Mouse (Mus musculus): ENCODE results near the gene Gm5767. TPM values are rescaled to one million over a fixed set of nuclear protein-coding genes. Genes with fewer than 3 reads are reported as not detected.
A peak's percentile ranks its signal among the peaks of the same experiment; 100 is the strongest.

Gene Gm5767
- total and polyA plus RNA-seq, 2 experiments from 2014 or later: not detected

DNA sequence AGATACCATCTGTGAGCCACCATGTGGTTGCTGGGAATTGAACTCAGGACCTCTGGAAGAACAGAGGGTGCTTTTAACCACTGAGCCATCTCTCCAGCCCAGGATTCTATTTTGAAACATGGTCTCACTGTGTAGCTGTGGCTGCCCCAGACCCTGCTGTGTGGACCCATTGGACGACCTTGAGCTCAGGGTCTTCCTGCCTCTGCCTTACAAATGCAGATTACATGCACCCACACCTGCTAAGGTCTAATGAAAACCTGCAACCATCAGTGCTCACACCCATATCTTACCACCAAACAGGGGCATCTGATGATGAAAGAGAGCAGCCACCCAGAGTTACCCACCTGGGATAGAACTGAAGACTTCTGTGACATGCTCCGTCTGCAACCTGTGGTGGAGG, 24.3 kb upstream of the Gm5767 start:
- peaks cover 48% of the 10 kb centered on the region for H3K36me3 ChIP-seq (ENCODE audit: insufficient read depth, low read length)
- H3K27ac ChIP-seq (ENCODE audit: low read depth, low read length): no peak overlapping the region

DNA sequence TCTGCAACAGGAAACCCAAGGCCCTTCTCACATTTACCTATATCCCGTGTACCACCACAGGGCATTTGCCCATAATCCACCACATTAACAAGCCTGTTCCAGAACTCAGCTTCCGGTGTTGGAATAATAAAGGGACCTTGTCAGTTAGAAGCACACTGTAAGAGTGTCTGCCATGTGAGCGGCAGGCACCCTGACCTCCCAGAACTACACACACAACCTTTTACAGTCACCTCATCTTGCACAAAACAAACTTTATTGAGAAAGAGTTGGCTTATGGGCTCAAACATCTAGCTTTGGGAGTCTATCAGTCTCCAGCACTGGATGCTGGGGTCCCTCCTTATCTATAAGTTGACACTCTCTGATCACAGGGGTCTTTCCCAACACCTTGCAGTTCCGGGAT, 22.2 kb upstream of the Gm5767 start:
- no peak overlapping the region for H3K9ac ChIP-seq (replicated peaks; ENCODE audit: low read length, poor library complexity, severe bottlenecking)
- WGBS: 86% methylated on average over 4 of the region's 4 CpGs
- H3K27me3 ChIP-seq (ENCODE audit: insufficient read depth, low read length): no peaks in the 10 kb centered on the region
- DNase-seq (ENCODE audit: low spot score) (no peak), ATAC-seq (ENCODE audit: low FRiP score) (no peak)
- no peak for TF ChIP-seq CTCF (IDR thresholded peaks at IDR 0.05)
- no peak overlapping the region for H3K27ac ChIP-seq (ENCODE audit: low read depth, low read length)
- H3K36me3 ChIP-seq (ENCODE audit: insufficient read depth, low read length): peaks cover 52% of the 10 kb centered on the region
- no peak overlapping the region for H3K4me3 ChIP-seq (ENCODE audit: low read depth, low read length)
- H3K4me1 ChIP-seq (ENCODE audit: insufficient read depth, low read length): no peaks in the 10 kb centered on the region
- no peaks in the 10 kb centered on the region for H3K9me3 ChIP-seq (ENCODE audit: low read length)
- H3K4me2 ChIP-seq (ENCODE audit: low read depth, low read length, poor library complexity, severe bottlenecking): no peak overlapping the region

More for the DNA sequence above, 24.3 kb upstream of the Gm5767 start:
- ATAC-seq (ENCODE audit: low FRiP score) (no peak), DNase-seq (ENCODE audit: low spot score) (no peak)
- Histone ChIP-seq H3K4me2 (ENCODE audit: low read depth, low read length, poor library complexity, severe bottlenecking) (no peak overlapping the region), H3K4me1 (ENCODE audit: insufficient read depth, low read length) (no peaks in the 10 kb centered on the region), H3K9me3 (ENCODE audit: low read length) (no peaks in the 10 kb centered on the region), H3K9ac (replicated peaks; ENCODE audit: low read length, poor library complexity, severe bottlenecking) (no peak overlapping the region), H3K4me3 (ENCODE audit: low read depth, low read length) (no peak overlapping the region), H3K27me3 (ENCODE audit: insufficient read depth, low read length) (no peaks in the 10 kb centered on the region)
- no peak for TF ChIP-seq CTCF (IDR thresholded peaks at IDR 0.05)
- WGBS: 79% methylated on average over 2 of the region's 2 CpGs

DNA sequence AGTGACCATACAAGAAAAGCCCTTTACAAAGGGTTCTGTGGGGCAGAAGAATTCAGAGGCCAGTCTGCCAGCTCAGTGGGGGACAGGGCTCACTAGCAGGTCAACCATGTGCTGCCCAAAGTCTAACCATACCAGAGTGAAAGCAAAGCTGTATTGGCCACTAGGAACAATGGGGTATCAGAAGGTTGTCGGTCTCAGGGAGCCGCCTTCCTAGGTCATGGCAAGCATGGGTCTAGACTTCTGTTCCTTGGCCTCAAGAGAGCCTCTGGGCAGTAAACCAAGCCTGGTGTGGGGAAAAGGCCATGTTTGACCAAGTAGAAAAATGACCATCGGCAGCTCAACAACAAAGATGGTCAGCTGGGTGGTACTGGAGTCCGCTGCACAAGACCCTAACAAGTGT, 21.8 kb upstream of the Gm5767 start:
- Histone ChIP-seq H3K4me1 (ENCODE audit: insufficient read depth, low read length) (no peaks in the 10 kb centered on the region), H3K27me3 (ENCODE audit: insufficient read depth, low read length) (no peaks in the 10 kb centered on the region), H3K36me3 (ENCODE audit: insufficient read depth, low read length) (peaks cover 52% of the 10 kb centered on the region), H3K27ac (ENCODE audit: low read depth, low read length) (no peak overlapping the region), H3K9ac (replicated peaks; ENCODE audit: low read length, poor library complexity, severe bottlenecking) (no peak overlapping the region), H3K4me2 (ENCODE audit: low read depth, low read length, poor library complexity, severe bottlenecking) (no peak overlapping the region), H3K9me3 (ENCODE audit: low read length) (no peaks in the 10 kb centered on the region), H3K4me3 (ENCODE audit: low read depth, low read length) (no peak overlapping the region)
- TF ChIP-seq CTCF (IDR thresholded peaks at IDR 0.05): no peak
- no peak for DNase-seq (ENCODE audit: low spot score)
- WGBS: 88% methylated on average over 4 of the region's 4 CpGs
- ATAC-seq (ENCODE audit: low FRiP score): no peak

DNA sequence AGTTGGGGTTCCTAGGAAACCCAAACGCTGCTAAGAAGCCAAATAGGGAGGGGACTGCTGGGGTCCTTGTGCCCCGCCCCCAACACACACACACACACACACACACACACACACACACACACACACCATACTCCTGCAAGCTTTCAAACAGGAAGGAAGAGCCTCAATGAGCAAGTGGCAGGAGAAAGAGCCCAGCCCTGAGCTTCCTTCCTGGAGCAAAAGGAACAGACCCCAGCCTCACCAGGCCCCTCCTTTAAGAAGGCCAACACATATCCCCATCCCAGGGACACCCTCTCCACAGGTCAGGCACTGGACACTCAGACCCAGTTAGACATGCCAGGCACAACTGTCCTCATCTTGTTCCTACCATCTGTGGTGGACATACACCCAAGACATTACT, 17.5 kb upstream of the Gm5767 start:
- 0 out of 2 replicates have a peak overlapping the region, but pooled peaks have one; percentile 8 for H3K27ac ChIP-seq (ENCODE audit: low read depth, low read length)

DNA sequence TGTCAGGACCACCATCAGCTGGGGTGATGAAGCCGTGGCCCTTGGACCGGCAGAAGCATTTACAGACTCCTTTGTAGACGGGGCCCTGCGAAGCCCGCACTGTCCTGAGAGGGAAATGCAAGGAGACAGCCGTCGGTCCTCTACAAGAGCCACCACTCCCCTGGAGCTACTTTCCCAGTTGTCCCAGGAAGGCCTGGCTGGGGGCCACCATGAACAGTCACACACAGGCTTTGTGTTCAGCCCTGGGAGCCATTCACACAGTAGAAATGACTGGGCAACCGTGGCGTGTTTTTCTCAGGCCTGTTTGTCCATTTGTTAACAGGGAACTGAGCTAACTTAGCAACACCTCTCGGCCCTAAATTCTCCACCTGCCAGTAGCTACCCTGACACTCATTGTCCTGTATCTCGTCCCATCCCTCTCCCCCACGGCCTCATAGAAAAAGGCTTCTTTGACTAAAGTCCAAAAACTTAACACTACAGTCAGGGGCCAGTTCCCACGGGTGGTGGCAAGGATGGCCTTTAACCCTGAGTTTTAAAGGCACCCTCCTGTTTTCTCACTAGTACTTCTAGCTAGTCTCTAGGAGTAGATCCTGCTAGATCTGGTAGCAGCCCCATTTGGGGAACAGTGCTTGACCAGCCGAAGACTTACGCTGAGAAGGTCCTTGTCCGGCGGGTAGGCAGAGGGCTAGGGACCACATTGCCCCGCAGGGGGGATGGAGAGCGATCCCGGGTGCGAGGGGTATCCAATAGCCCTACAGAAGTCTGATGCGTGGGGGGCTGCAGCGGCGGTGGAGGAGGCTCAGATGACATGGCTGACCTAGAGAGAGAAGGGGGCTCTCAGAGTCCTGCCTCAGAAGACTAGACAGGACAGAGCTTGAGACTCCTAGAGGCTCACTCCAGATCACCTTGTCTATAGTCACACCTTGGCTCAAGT, 16.7 kb upstream of the Gm5767 start:
- H3K27ac ChIP-seq (ENCODE audit: low read depth, low read length): peak overlapping the region; percentile 8
- H3K9me3 ChIP-seq (ENCODE audit: low read length): no peaks in the 10 kb centered on the region
- no peak overlapping the region for H3K9ac ChIP-seq (replicated peaks; ENCODE audit: low read length, poor library complexity, severe bottlenecking)
- 78% methylated on average over 24 of the region's 24 CpGs for WGBS
- no peak overlapping the region for H3K4me3 ChIP-seq (ENCODE audit: low read depth, low read length)
- peaks cover 3% of the 10 kb centered on the region; the same call in 1 of the 2 replicates for H3K4me1 ChIP-seq (ENCODE audit: insufficient read depth, low read length)
- H3K27me3 ChIP-seq (ENCODE audit: insufficient read depth, low read length): no peaks in the 10 kb centered on the region
- peaks cover 38% of the 10 kb centered on the region for H3K36me3 ChIP-seq (ENCODE audit: insufficient read depth, low read length)
- no peak; the same call in 1 of the 2 replicates for ATAC-seq (ENCODE audit: low FRiP score)
- H3K4me2 ChIP-seq (ENCODE audit: low read depth, low read length, poor library complexity, severe bottlenecking): no peak overlapping the region
- TF ChIP-seq CTCF (IDR thresholded peaks at IDR 0.05): no peak
- peak; percentile 57 for DNase-seq (ENCODE audit: low spot score)

More for the DNA sequence above, 17.5 kb upstream of the Gm5767 start:
- ATAC-seq (ENCODE audit: low FRiP score) (no peak), DNase-seq (ENCODE audit: low spot score) (no peak)
- H3K9me3 ChIP-seq (ENCODE audit: low read length): no peaks in the 10 kb centered on the region
- no peak overlapping the region for H3K4me3 ChIP-seq (ENCODE audit: low read depth, low read length)
- H3K27me3 ChIP-seq (ENCODE audit: insufficient read depth, low read length): no peaks in the 10 kb centered on the region
- H3K4me1 ChIP-seq (ENCODE audit: insufficient read depth, low read length): peaks cover 3% of the 10 kb centered on the region; the same call in 1 of the 2 replicates
- no peak for TF ChIP-seq CTCF (IDR thresholded peaks at IDR 0.05)
- H3K9ac ChIP-seq (replicated peaks; ENCODE audit: low read length, poor library complexity, severe bottlenecking): no peak overlapping the region
- peaks cover 41% of the 10 kb centered on the region for H3K36me3 ChIP-seq (ENCODE audit: insufficient read depth, low read length)
- WGBS: 64% methylated on average over 2 of the region's 2 CpGs
- no peak overlapping the region for H3K4me2 ChIP-seq (ENCODE audit: low read depth, low read length, poor library complexity, severe bottlenecking)

DNA sequence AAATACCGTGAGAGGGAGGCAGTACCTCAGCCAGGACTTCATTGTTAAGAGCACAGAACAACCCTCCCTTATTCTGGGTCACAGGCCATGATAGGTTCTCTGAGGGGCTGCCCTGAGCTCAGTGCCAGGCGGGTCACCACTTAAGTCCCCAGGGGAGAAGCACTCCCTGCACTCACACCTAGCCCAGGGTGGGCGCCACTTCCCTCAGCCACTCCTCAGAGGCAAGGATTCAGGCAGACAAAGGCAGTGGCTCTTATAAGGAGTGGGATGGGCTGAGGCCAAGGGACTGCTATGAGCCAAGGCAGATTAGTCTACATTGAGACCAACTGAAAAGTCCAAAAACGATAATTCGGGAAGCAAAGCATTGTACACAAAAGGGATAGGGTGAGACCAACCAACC, 15.2 kb upstream of the Gm5767 start:
- 80% methylated on average over 5 of the region's 5 CpGs for WGBS
- no peaks in the 10 kb centered on the region for H3K9me3 ChIP-seq (ENCODE audit: low read length)
- no peak for DNase-seq (ENCODE audit: low spot score)
- no peaks in the 10 kb centered on the region for H3K27me3 ChIP-seq (ENCODE audit: insufficient read depth, low read length)
- ATAC-seq (ENCODE audit: low FRiP score): no peak
- H3K27ac ChIP-seq (ENCODE audit: low read depth, low read length): no peak overlapping the region
- H3K4me3 ChIP-seq (ENCODE audit: low read depth, low read length): no peak overlapping the region
- H3K4me1 ChIP-seq (ENCODE audit: insufficient read depth, low read length): peaks cover 11% of the 10 kb centered on the region; the same call in 1 of the 2 replicates
- no peak overlapping the region for H3K4me2 ChIP-seq (ENCODE audit: low read depth, low read length, poor library complexity, severe bottlenecking)
- no peak for TF ChIP-seq CTCF (IDR thresholded peaks at IDR 0.05)
- H3K36me3 ChIP-seq (ENCODE audit: insufficient read depth, low read length): peaks cover 25% of the 10 kb centered on the region
- H3K9ac ChIP-seq (replicated peaks; ENCODE audit: low read length, poor library complexity, severe bottlenecking): no peak overlapping the region
